In genomic region chr15:30780977-30781376, GRCm38 (mm10) we compare ENCODE assay signal across 19 mouse cellular contexts.
DNase-seq lines count a peak whose midpoint lies in the region; ATAC-seq and TF ChIP-seq lines count a peak whose summit lies in the region.
"Had no signal": no experiment of that assay in that cellular context is flagged by ENCODE, and none has a peak within 500 bp of the region (broad histone marks: within the 10 kb centered on the region; RNA-seq: fewer than 3 reads in every experiment).

No protein-coding gene starts in this region.

- no peaks in the 10 kb centered on the region for H3K27me3 ChIP-seq in midbrain, embryonic 10.5 days (ENCODE audit: low read depth, poor library complexity, severe bottlenecking)
- no peaks in the 10 kb centered on the region for H3K27me3 ChIP-seq in midbrain, postnatal 0 days (ENCODE audit: insufficient read depth, low read length)
- H3K27me3 ChIP-seq in neural tube, embryonic 12.5 days (replicated peaks), result no peaks in the 10 kb centered on the region
- H3K27me3 ChIP-seq in kidney, embryonic 14.5 days (ENCODE audit: control insufficient read depth, insufficient read depth, low read length), result no peaks in the 10 kb centered on the region
- H3K27me3 ChIP-seq: heart, embryonic 13.5 days had no signal

- 0 out of 2 replicates have a peak overlapping the region, but pooled peaks have one; percentile 23 for H3K27ac ChIP-seq in midbrain, embryonic 10.5 days (replicated peaks)
- H3K27ac ChIP-seq in midbrain, postnatal 0 days (ENCODE audit: low read depth, low read length), result no peak overlapping the region
- H3K27ac ChIP-seq in neural tube, embryonic 12.5 days, result no peak overlapping the region
- no peak overlapping the region for H3K27ac ChIP-seq in kidney, embryonic 14.5 days (ENCODE audit: low read depth, low read length)
- H3K27ac ChIP-seq: heart, embryonic 13.5 days; limb, embryonic 10.5 days had no signal

- H3K4me1 ChIP-seq in midbrain, embryonic 10.5 days, result peaks cover 16% of the 10 kb centered on the region
- no peaks in the 10 kb centered on the region for H3K4me1 ChIP-seq in midbrain, postnatal 0 days (ENCODE audit: insufficient read depth, low read length)
- no peaks in the 10 kb centered on the region for H3K4me1 ChIP-seq in neural tube, embryonic 12.5 days
- no peaks in the 10 kb centered on the region for H3K4me1 ChIP-seq in kidney, embryonic 14.5 days (ENCODE audit: control insufficient read depth, insufficient read depth, low read length)
- H3K4me1 ChIP-seq: heart, embryonic 13.5 days; limb, embryonic 10.5 days had no signal

- no peak overlapping the region for H3K4me2 ChIP-seq in midbrain, postnatal 0 days (ENCODE audit: low read depth, low read length, poor library complexity, severe bottlenecking)
- no peak overlapping the region for H3K4me2 ChIP-seq in neural tube, embryonic 12.5 days (replicated peaks)
- H3K4me2 ChIP-seq in kidney, embryonic 14.5 days (replicated peaks; ENCODE audit: low read depth, low read length), result no peak overlapping the region
- H3K4me2 ChIP-seq: heart, embryonic 13.5 days had no signal

- H3K9ac ChIP-seq in midbrain, postnatal 0 days (replicated peaks; ENCODE audit: low read length, poor library complexity, severe bottlenecking), result no peak overlapping the region
- no peak overlapping the region for H3K9ac ChIP-seq in neural tube, embryonic 12.5 days
- no peak overlapping the region for H3K9ac ChIP-seq in kidney, embryonic 14.5 days (ENCODE audit: low read depth, low read length)
- H3K9ac ChIP-seq: heart, embryonic 13.5 days; liver, postnatal 0 days had no signal

- peak; percentile 7 for DNase-seq in embryo, embryonic 10 days (ENCODE audit: low spot score)
- DNase-seq in embryo, embryonic 9.5 days (ENCODE audit: extremely low spot score), result no peak
- DNase-seq in midbrain, embryonic 10.5 days (ENCODE audit: low spot score), result no peak
- DNase-seq in midbrain, postnatal 0 days (ENCODE audit: low spot score), result no peak
- DNase-seq in embryo, embryonic 11 days, result peak; percentile 10
- DNase-seq in natural killer cell, adult 2 months (ENCODE audit: low spot score in 2 of 2), result no peak
- DNase-seq: adrenal gland, adult 2 months; cerebellum, adult 9-11 months; kidney, adult 8-10 months; kidney, postnatal 25 days; liver, postnatal 0 days; lung, postnatal 10 days; thymus, postnatal 25 days had no signal

- no peaks in the 10 kb centered on the region for H3K36me3 ChIP-seq in midbrain, embryonic 10.5 days
- no peaks in the 10 kb centered on the region for H3K36me3 ChIP-seq in midbrain, postnatal 0 days (ENCODE audit: insufficient read depth, low read length)
- H3K36me3 ChIP-seq in neural tube, embryonic 12.5 days, result no peaks in the 10 kb centered on the region
- H3K36me3 ChIP-seq in kidney, embryonic 14.5 days (ENCODE audit: control insufficient read depth, insufficient read depth, low read length), result no peaks in the 10 kb centered on the region
- H3K36me3 ChIP-seq: heart, embryonic 13.5 days; limb, embryonic 10.5 days had no signal

- no peak overlapping the region for H3K4me3 ChIP-seq in midbrain, embryonic 10.5 days
- no peak overlapping the region for H3K4me3 ChIP-seq in midbrain, postnatal 0 days (ENCODE audit: low read depth, low read length)
- H3K4me3 ChIP-seq in neural tube, embryonic 12.5 days, result no peak overlapping the region
- H3K4me3 ChIP-seq in kidney, embryonic 14.5 days (ENCODE audit: low read length), result no peak overlapping the region
- H3K4me3 ChIP-seq: erythroblast, embryonic 14.5 days; heart, embryonic 13.5 days; limb, embryonic 10.5 days had no signal

- no peaks in the 10 kb centered on the region for H3K9me3 ChIP-seq in midbrain, embryonic 10.5 days (replicated peaks)
- H3K9me3 ChIP-seq in midbrain, postnatal 0 days (ENCODE audit: low read length), result no peaks in the 10 kb centered on the region
- no peaks in the 10 kb centered on the region for H3K9me3 ChIP-seq in neural tube, embryonic 12.5 days
- no peaks in the 10 kb centered on the region for H3K9me3 ChIP-seq in kidney, embryonic 14.5 days (ENCODE audit: control insufficient read depth, low read length)
- H3K9me3 ChIP-seq: heart, embryonic 13.5 days; limb, embryonic 10.5 days had no signal

- ATAC-seq in midbrain, postnatal 0 days (ENCODE audit: low FRiP score), result no peak
- peak; percentile 65; the same call in 1 of the 2 replicates for ATAC-seq in neural tube, embryonic 12.5 days (ENCODE audit: low FRiP score, low read depth)
- no peak for ATAC-seq in kidney, embryonic 14.5 days (ENCODE audit: low FRiP score, low TSS enrichment)
- ATAC-seq: inflammation-experienced regulatory T-cells, adult 6 months; liver, postnatal 0 days had no signal

- no peak for TF ChIP-seq CTCF in midbrain, postnatal 0 days (IDR thresholded peaks at IDR 0.05)

Comparison
In these comparisons a context has a peak if more than half of its experiments do, and no peak if none do; other contexts are left out.
1. DNase-seq: peak in embryo, embryonic 10 days (single experiment) and embryo, embryonic 11 days (single experiment); none in embryo, embryonic 9.5 days (single experiment), midbrain, embryonic 10.5 days (single experiment), midbrain, postnatal 0 days (single experiment) and natural killer cell, adult 2 months (0 of 2).